Comparison of ENCODE assay signal across 8 mouse cellular contexts in the genomic region with DNA sequence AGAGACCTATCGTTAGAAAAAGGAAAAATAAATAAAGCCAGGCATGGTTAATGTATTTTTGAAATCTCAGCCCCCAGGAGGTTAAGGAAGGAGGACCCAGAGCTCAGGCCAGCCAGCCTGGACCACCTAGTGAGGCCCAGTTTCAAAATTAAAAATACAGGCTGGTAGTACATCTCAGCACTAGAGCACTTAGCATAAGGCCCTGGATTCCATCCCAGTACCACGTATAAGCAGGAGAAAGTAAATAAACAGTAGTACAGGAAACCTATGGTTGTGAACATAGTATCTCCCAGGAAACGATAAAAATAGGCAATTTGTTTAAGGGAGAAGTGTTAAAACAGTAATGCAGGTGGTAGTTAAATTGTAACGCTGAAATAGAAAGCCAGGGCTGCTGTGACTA. TPM values are rescaled to one million over a fixed set of nuclear protein-coding genes. Genes with fewer than 3 reads are reported as not detected.
DNase-seq lines count a peak whose midpoint lies in the region; ATAC-seq and TF ChIP-seq lines count a peak whose summit lies in the region.

No protein-coding gene starts in this region.

- no peaks in the 10 kb centered on the region for H3K9me3 ChIP-seq in neural tube, embryonic 11.5 days (ENCODE audit: control insufficient read depth, low read length)
- H3K9me3 ChIP-seq in limb, embryonic 15.5 days: no peaks in the 10 kb centered on the region
- H3K9me3 ChIP-seq in stomach, postnatal 0 days (ENCODE audit: control insufficient read depth, low read length): no peaks in the 10 kb centered on the region

- no peak overlapping the region for H3K27ac ChIP-seq in cerebellum, adult 2 months (ENCODE audit: insufficient read depth, low read length)
- H3K27ac ChIP-seq in neural tube, embryonic 11.5 days (ENCODE audit: low read depth, low read length): no peak overlapping the region
- H3K27ac ChIP-seq in limb, embryonic 15.5 days: peak overlapping the region; percentile 85
- peak overlapping the region; percentile 86 for H3K27ac ChIP-seq in stomach, postnatal 0 days (replicated peaks)

- 28% methylated on average over 4 of the region's 4 CpGs for WGBS in cerebellum, adult 2 months
- 48% methylated on average over 4 of the region's 4 CpGs for WGBS in neural tube, embryonic 11.5 days
- 23% methylated on average over 4 of the region's 4 CpGs for WGBS in limb, embryonic 15.5 days
- 14% methylated on average over 4 of the region's 4 CpGs for WGBS in stomach, postnatal 0 days

- peak; percentile 15 to 23 for DNase-seq in cerebellum, adult 2 months
- no peak for DNase-seq in cerebellum, adult 18-20 months
- no peak for DNase-seq in neural tube, embryonic 11.5 days (ENCODE audit: low spot score)
- no peak for DNase-seq in neural tube, embryonic 10.5 days (ENCODE audit: extremely low spot score, low spot score)
- DNase-seq in stomach, postnatal 0 days (ENCODE audit: low spot score): no peak
- DNase-seq in layer of hippocampus, postnatal 14 days (ENCODE audit: low spot score in 2 of 2): no peak
- DNase-seq in left cerebral cortex, postnatal 25 days (ENCODE audit: low spot score in 2 of 2): no peak

- peaks cover 9% of the 10 kb centered on the region; the same call in 1 of the 2 replicates for H3K36me3 ChIP-seq in neural tube, embryonic 11.5 days (ENCODE audit: control insufficient read depth, insufficient read depth, low read length)
- H3K36me3 ChIP-seq in limb, embryonic 15.5 days: peaks cover 24% of the 10 kb centered on the region
- H3K36me3 ChIP-seq in stomach, postnatal 0 days (ENCODE audit: control insufficient read depth, insufficient read depth, low read length): no peaks in the 10 kb centered on the region

- H3K4me2 ChIP-seq in neural tube, embryonic 11.5 days (ENCODE audit: low read depth): peak overlapping the region; percentile 53
- peak overlapping the region; percentile 59 for H3K4me2 ChIP-seq in limb, embryonic 15.5 days
- peak overlapping the region; percentile 76 for H3K4me2 ChIP-seq in stomach, postnatal 0 days (replicated peaks; ENCODE audit: low read depth)

- H3K4me3 ChIP-seq in cerebellum, adult 2 months (replicated peaks; ENCODE audit: insufficient read depth, low read depth, low read length): peak overlapping the region; percentile 79
- peak overlapping the region; percentile 31; the same call in 1 of the 2 replicates for H3K4me3 ChIP-seq in neural tube, embryonic 11.5 days (ENCODE audit: low read depth, low read length)
- peak overlapping the region; percentile 40 for H3K4me3 ChIP-seq in limb, embryonic 15.5 days
- peak overlapping the region; percentile 45 for H3K4me3 ChIP-seq in stomach, postnatal 0 days (ENCODE audit: low read depth, low read length)

- H3K4me1 ChIP-seq in cerebellum, adult 2 months (ENCODE audit: control insufficient read depth, insufficient read depth, low read length): peaks cover 18% of the 10 kb centered on the region
- peaks cover 26% of the 10 kb centered on the region for H3K4me1 ChIP-seq in neural tube, embryonic 11.5 days (ENCODE audit: control insufficient read depth, insufficient read depth, low read length)
- peaks cover 51% of the 10 kb centered on the region for H3K4me1 ChIP-seq in limb, embryonic 15.5 days
- H3K4me1 ChIP-seq in stomach, postnatal 0 days (replicated peaks; ENCODE audit: control insufficient read depth, insufficient read depth): peaks cover 10% of the 10 kb centered on the region

- TF ChIP-seq EP300 in stomach, postnatal 0 days (optimal IDR thresholded peaks at IDR 0.05): no peak

- intact Hi-C loops in left cerebral cortex, postnatal 25 days (cut with DNase I): no loop called here

- TF ChIP-seq POLR2A in cerebellum, adult 2 months (IDR thresholded peaks at IDR 0.05; ENCODE audit: borderline replicate concordance, insufficient read depth, low read length): no peak

- peak overlapping the region; percentile 65 for H3K9ac ChIP-seq in neural tube, embryonic 11.5 days (ENCODE audit: low read length)
- 0 out of 2 replicates have a peak overlapping the region, but pooled peaks have one; percentile 42 for H3K9ac ChIP-seq in limb, embryonic 15.5 days
- peak overlapping the region; percentile 69 for H3K9ac ChIP-seq in stomach, postnatal 0 days (ENCODE audit: low read length)

- no peak for ATAC-seq in neural tube, embryonic 11.5 days (ENCODE audit: insufficient read depth, low FRiP score, low TSS enrichment)
- no peak for ATAC-seq in limb, embryonic 15.5 days (ENCODE audit: insufficient number of reproducible peaks, low FRiP score, low TSS enrichment, low read depth)
- no peak for ATAC-seq in stomach, postnatal 0 days (ENCODE audit: low FRiP score, low TSS enrichment)

- H3K27me3 ChIP-seq in cerebellum, adult 2 months (ENCODE audit: control insufficient read depth, insufficient read depth, low read length): no peaks in the 10 kb centered on the region
- H3K27me3 ChIP-seq in neural tube, embryonic 11.5 days (ENCODE audit: control insufficient read depth, insufficient read depth, low read length): no peaks in the 10 kb centered on the region
- H3K27me3 ChIP-seq in limb, embryonic 15.5 days: no peaks in the 10 kb centered on the region
- no peaks in the 10 kb centered on the region for H3K27me3 ChIP-seq in stomach, postnatal 0 days (ENCODE audit: control insufficient read depth, insufficient read depth, low read length)

- TF ChIP-seq CTCF in cerebellum, adult 2 months (IDR thresholded peaks at IDR 0.05; ENCODE audit: borderline replicate concordance, insufficient read depth, low read depth, low read length): no peak
- no peak for TF ChIP-seq CTCF in stomach, postnatal 0 days (IDR thresholded peaks at IDR 0.05; ENCODE audit: low read depth)

RNA-seq across cellular contexts. Expression of a gene that starts 1.7 kb away (rescaled TPM):
- polyA plus RNA-seq in cerebellum, adult 2 months (2012; rRNA removed): 37.7 and 41.5 TPM in 2 replicates
- 27.2 and 31.4 TPM in 2 replicates for polyA plus RNA-seq in neural tube, embryonic 11.5 days (2014; fragmentation: Nextera tagmentation; extraction: Ambion mirVana)
- 24.0 and 26.1 TPM in 2 replicates for polyA plus RNA-seq in limb, embryonic 15.5 days (2015; fragmentation: Nextera tagmentation; extraction: Ambion mirVana)
- 9.8 and 12.0 TPM in 2 replicates for polyA plus RNA-seq in stomach, postnatal 0 days (2015; fragmentation: Nextera tagmentation; extraction: Ambion mirVana)
- 10 to 100 TPM; 43.7 to 44.5 TPM for total RNA-seq in layer of hippocampus, postnatal 14 days (2021)
- 10 to 100 TPM; 46.7 to 48.3 TPM for total RNA-seq in left cerebral cortex, postnatal 25 days (2021)

RNA-seq across cellular contexts. Expression of a gene that starts 11.1 kb away (rescaled TPM):
- polyA plus RNA-seq in cerebellum, adult 2 months (2012; rRNA removed): 52.6 and 55.3 TPM in 2 replicates
- polyA plus RNA-seq in neural tube, embryonic 11.5 days (2014; fragmentation: Nextera tagmentation; extraction: Ambion mirVana): 4.4 and 4.7 TPM in 2 replicates
- polyA plus RNA-seq in limb, embryonic 15.5 days (2015; fragmentation: Nextera tagmentation; extraction: Ambion mirVana): 5.2 and 5.3 TPM in 2 replicates
- polyA plus RNA-seq in stomach, postnatal 0 days (2015; fragmentation: Nextera tagmentation; extraction: Ambion mirVana): 1.3 and 1.4 TPM in 2 replicates
- total RNA-seq in layer of hippocampus, postnatal 14 days (2021): 10 to 100 TPM; 35.6 to 40.5 TPM
- total RNA-seq in left cerebral cortex, postnatal 25 days (2021): 10 to 100 TPM; 50.4 to 53.3 TPM

RNA-seq across cellular contexts. Expression of a gene that starts 14.9 kb away (rescaled TPM):
- polyA plus RNA-seq in cerebellum, adult 2 months (2012; rRNA removed): 2.0 and 2.7 TPM in 2 replicates
- polyA plus RNA-seq in neural tube, embryonic 11.5 days (2014; fragmentation: Nextera tagmentation; extraction: Ambion mirVana): 0.29 TPM in 1 of 2 replicates, not detected in the other
- polyA plus RNA-seq in limb, embryonic 15.5 days (2015; fragmentation: Nextera tagmentation; extraction: Ambion mirVana): not detected in 2 replicates
- polyA plus RNA-seq in stomach, postnatal 0 days (2015; fragmentation: Nextera tagmentation; extraction: Ambion mirVana): not detected in 2 replicates
- 1 to 10 TPM in 1 of 2 experiments, under 1 TPM in 1; 0.48 to 1.3 TPM for total RNA-seq in layer of hippocampus, postnatal 14 days (2021)
- under 1 TPM; 0.53 to 0.76 TPM for total RNA-seq in left cerebral cortex, postnatal 25 days (2021)

RNA-seq across cellular contexts. Expression of a gene that starts 21.2 kb away (rescaled TPM):
- polyA plus RNA-seq in cerebellum, adult 2 months (2012; rRNA removed): not detected in 2 replicates
- not detected in 2 replicates for polyA plus RNA-seq in neural tube, embryonic 11.5 days (2014; fragmentation: Nextera tagmentation; extraction: Ambion mirVana)
- 3.8 and 3.9 TPM in 2 replicates for polyA plus RNA-seq in limb, embryonic 15.5 days (2015; fragmentation: Nextera tagmentation; extraction: Ambion mirVana)
- polyA plus RNA-seq in stomach, postnatal 0 days (2015; fragmentation: Nextera tagmentation; extraction: Ambion mirVana): 39.2 and 46.0 TPM in 2 replicates
- not detected for total RNA-seq in layer of hippocampus, postnatal 14 days (2021)
- total RNA-seq in left cerebral cortex, postnatal 25 days (2021): not detected

RNA-seq across cellular contexts. Expression of a gene that starts 22.1 kb away (rescaled TPM):
- 112 and 113 TPM in 2 replicates for polyA plus RNA-seq in cerebellum, adult 2 months (2012; rRNA removed)
- polyA plus RNA-seq in neural tube, embryonic 11.5 days (2014; fragmentation: Nextera tagmentation; extraction: Ambion mirVana): 30.5 and 35.6 TPM in 2 replicates
- 28.8 and 32.7 TPM in 2 replicates for polyA plus RNA-seq in limb, embryonic 15.5 days (2015; fragmentation: Nextera tagmentation; extraction: Ambion mirVana)
- polyA plus RNA-seq in stomach, postnatal 0 days (2015; fragmentation: Nextera tagmentation; extraction: Ambion mirVana): 9.1 and 9.6 TPM in 2 replicates
- total RNA-seq in layer of hippocampus, postnatal 14 days (2021): 100 to 1,000 TPM; 103 to 105 TPM
- total RNA-seq in left cerebral cortex, postnatal 25 days (2021): 100 to 1,000 TPM; 122 to 133 TPM

Comparison
In these comparisons a context has a peak if more than half of its experiments do, and no peak if none do; other contexts are left out.
1. DNase-seq: peak in cerebellum, adult 2 months (2 of 2); none in cerebellum, adult 18-20 months (0 of 2), neural tube, embryonic 11.5 days (single experiment), neural tube, embryonic 10.5 days (single experiment), stomach, postnatal 0 days (single experiment), layer of hippocampus, postnatal 14 days (0 of 2) and left cerebral cortex, postnatal 25 days (0 of 2).
2. H3K27ac ChIP-seq: peak in limb, embryonic 15.5 days (single experiment) and stomach, postnatal 0 days (single experiment); none in cerebellum, adult 2 months (single experiment) and neural tube, embryonic 11.5 days (single experiment).
3. Peak in every context shown above with its lines, with median percentiles within 50 percentile points of each other: H3K4me3 ChIP-seq, H3K4me2 ChIP-seq and H3K9ac ChIP-seq.